Mouse (Mus musculus) gastrocnemius, postnatal 4 days (tissue): ENCODE measurements around the gene Caskin2. TPM values are rescaled to one million over a fixed set of nuclear protein-coding genes. Genes with fewer than 3 reads are reported as not detected.

Source experiments
- DNase-seq, 2 experiments: peaks; one replicate each; pipeline ENCODE4 v3.0.0; 2021 to 2022; ENCODE audit warnings: low spot score in 2 of 2, mixed read lengths in 2 of 2
- total RNA-seq, 2 experiments: library from RNA; stranded (reverse); gene quantifications; 2 replicates each; pipeline ENCODE4 v1.2.3; 2021

The Caskin2 gene
- total RNA-seq, 2 experiments from 2014 or later: 26.1 to 26.8 TPM

DNA sequence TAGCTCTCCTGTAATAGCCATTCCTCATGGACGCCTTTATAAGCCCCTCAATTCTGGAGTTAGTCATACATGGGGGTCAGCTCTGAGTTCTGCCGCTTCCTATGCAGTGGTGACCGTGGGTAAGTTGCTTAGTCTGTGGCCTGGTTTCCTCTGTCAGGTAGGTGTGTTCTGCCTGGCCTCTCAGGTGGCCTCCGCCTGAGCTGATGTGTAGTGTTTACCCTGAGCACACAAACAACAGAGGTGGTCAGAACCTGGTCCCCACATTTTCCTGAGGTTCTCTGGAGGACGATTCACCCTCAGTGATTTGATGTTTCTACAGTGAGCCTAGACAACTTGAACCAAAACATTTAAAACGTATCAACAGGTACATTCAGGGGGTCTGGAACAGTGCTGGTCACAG lies 18.6 kb upstream of the Caskin2 start:
- no peak for DNase-seq

DNA sequence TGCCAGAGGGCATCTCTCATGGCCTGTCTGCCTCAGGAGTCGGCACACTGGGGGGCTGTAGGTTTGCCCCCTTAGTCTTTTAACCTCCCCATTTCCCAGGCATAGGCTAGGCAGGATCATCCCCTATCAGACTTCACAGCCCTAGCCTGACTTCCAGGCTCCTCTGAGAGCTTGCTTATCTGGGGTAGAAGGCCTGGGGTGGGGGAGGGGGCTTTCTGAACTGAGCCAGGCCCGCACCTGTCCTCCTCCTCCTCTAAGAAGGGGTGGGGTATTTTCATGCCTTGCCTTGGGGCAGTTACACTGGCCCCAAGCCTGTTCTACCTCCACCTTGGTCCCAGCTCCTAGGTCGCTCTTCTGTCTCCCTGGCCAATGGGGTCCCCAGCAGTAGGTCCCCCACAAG lies 18.1 kb upstream of the Caskin2 start:
- DNase-seq: no peak

DNA sequence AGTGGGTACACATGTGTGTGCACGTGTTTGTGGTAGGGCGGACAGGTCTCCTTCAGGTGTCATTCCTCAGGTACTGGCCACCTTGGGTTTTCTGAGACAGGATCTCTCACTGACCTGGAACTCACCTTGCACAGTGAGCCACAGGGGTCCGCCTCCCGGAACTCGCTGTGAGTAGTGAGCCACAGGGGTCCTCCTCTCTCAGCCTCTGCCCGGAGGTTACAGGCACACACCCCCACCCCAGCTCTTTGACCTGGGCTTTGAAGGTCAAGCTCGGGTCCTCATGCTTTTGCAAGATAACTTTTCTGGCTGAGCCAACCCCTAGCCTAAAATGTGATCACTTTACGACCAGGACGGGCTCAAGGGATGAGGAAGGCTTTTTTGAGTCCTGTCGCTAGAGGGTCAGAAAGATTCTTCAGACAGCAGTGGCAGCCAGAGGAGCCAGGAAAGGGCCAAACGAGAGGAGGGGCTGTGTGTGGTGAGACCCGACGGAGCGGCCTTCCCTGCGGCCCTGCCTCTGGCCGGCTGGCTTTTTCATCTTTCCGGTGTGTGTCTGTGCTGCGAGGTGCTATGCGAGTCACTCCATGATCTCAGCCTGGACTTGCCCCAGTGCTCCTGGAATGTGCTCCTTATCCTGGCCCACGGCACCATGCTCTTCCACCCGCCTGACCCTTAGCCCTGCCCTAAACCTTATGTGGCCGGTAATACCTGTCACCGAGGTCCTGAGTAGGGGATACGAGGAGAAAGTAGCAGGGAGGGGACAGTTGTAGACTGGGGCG lies 17.3 kb upstream of the Caskin2 start:
- no peak for DNase-seq

DNA sequence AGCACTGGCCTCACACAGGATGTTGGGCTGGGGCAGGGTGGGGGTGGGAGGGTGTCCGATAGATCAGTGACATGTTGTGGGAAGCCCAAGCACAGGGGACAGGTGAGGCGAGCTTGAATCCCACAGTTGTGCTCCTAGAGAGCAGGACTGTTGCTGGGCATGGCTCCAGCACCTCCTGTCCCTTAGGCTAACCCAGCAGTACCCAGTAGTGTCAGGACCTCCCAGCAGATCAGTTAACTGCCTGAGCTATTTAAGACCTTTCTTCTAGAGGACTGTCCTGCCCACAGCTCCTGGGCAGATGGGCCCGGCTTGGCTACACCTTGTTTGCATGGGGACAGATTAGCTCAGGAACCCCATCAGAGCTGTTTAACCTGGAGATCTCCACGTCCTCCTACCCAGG lies 15.6 kb upstream of the Caskin2 start:
- no peak for DNase-seq

DNA sequence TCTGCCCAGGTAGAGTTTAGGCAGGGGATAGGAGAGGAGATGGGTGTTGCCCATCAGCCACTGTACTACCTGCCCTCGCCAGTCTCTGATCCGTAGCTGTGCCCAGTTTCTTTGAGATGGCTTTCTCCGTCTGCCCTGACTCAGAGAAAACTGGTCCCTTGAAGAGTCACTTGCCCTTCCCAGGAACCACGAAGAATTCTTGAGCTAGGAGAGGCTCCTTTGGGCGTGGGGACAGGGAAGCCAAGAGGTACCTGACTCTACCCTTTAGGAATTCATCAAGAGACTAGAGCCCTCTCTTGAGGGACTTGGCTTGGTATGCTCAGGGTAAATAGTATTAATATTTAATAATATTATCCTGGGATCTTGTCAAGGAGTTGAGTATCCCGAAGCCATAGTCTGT lies 14.2 kb upstream of the Caskin2 start:
- DNase-seq: no peak

DNA sequence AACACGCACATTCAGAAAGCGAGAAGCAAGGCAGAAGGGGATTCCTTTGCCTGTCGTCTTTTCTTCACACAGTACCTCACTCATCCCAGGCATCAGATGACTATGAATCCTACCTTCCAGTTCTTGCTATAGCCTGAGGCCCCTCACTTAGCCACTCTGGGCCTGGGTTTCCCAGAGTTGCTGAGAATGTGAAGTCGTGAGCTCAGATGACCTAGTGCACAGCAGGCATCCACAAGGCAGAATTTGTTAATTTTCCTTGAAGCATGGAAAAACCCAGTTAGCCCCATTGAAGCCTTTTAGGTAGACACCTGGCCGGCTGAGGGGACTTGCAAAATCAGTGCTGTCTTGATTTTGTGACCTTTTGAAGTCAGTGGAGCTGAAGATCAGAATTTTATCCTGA lies 13.0 kb upstream of the Caskin2 start:
- DNase-seq: no peak

DNA sequence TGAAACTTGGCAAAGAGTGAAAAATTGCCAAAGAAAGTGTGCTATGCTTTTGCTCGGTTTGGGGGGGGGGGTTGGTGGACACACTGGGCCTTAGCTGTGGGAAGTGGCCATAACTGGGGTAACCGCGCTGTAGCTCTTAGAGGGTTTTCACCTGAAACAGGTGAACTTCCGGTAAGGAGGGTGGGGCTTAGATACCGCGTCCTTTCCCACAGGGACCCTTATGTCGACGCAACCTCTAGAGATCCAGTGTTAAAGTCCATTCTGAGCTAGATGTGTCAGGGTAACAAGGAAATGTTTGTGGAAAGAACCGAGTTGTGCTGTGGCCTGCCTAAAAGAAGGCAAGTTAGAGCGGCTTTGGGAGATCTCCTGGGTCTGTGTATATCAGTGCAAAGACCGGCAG lies 11.4 kb upstream of the Caskin2 start:
- no peak for DNase-seq

DNA sequence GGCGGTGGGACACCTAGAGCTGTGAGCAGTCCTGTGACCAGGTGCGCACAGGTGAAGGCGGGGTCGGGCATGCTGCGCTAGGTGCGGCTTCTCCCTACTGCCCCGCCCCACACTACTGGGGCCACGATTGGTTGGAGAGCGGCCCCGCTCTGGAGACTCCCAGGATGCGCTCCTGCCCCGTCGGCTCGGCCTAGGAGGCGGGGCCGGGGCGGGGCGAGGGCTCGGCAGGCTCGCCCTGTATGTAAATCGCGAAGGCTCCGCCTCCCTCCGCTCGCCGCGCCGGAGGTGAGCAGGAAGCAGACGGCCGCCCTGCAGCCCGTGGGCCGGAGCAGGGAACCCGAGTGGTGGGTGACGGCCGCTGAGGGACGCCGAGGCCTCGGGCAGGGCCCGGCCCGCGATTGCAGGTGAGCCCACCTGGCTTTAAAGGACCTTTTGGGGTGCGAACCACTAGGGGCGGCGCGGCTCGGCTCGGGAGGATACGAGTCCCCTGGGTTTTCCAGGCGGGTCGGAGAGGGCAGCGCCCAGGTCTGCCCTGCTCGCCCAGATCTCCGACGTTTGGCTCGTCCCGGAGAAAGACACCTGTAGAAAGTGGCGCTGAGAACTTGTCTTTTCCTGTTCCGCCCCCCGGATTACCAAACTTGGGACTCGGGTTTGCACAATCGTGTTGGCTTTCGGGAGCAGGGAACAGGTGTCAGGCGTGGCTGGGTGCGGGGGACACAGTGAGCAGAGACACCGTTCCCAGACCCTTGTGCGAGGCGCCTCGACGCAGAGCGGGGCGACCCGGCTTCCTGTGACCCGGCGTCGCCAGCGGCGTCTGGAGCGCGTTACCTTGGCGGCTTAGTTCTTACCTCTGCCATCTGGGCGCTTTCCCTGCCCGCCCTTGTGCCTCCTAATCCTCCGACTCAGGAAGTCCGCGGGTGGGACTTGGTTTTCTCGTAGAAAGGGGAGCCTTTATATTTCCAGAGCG lies 10.6 kb upstream of the Caskin2 start, which contains the start of gene Llgl2:
Llgl2 (plus strand) TSS at position 276 of the 967 bp plus-strand sequence.
- DNase-seq: peak; percentile 53 to 75

DNA sequence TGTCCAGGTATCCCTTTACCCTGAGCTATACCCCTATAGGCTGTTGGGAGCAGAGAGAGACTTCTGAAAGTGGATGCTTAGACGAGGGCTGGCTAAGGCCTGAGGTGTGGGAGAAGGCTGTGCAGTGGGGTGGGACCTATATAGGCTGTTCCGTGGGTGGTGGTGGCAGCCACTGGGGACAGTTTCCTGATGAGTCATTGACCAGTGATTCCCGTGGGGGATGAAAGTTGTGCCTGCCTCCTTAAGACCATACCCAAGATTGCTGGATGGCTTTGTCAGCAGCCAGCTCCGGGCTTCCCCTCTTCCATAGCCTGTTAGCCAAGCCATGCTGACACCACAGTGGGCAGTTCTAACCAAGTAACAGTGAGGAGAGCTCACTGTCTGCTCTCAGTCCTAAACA lies 7.6 kb upstream of the Caskin2 start:
- DNase-seq: no peak

DNA sequence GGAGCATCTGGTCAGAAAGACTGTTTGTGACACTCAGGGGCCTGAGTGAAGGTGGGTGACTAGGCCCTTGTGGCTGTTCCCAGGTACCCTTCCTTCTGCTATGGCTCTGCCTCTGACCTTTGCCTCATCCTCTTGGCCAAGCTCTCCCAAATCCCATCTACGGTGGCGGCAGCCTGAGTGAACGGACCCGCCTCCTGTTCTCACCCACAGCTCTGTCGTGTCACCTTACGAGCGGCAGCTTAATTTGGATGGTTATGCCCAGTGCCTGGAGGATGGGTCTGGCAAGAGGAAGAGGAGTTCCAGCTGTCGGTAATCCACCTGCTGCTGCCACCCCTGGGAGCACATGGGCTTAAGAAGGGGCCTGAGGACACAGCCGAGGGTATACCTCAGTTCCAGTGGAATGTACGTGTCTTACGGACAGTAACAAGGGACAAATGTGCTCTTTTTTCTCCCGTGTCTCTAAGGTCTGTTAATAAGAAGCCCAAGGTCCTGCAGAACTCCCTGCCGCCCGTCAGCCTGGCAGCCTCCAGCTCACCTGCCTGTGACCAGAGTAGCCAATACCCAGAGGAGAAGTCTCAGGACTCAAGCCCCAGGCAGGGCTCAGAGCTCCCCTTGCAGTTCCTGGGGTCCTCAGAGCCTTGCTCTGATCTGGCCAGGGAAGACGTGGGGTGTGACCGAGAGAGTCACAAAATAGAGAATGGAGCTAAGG lies 6.6 kb upstream of the Caskin2 start:
- DNase-seq: no peak

DNA sequence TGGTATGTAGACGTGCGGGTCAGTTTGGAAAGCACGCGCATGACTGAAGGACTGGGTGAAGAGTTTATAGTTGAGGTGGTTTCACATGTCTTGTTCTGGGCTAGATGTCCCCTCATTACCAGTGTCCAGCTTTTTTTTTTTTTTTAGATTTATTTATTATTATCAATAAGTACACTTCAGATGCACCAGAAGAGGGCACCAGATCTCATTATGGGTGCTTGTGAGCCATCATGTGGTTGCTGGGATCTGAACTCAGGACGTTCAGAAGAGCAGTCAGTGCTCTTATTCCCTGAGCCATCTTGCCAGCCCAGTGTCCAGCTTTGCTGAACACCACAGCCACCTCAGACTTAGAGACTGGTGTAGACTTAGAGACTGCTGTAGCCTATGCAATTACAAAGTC lies 3.9 kb upstream of the Caskin2 start:
- DNase-seq: no peak

DNA sequence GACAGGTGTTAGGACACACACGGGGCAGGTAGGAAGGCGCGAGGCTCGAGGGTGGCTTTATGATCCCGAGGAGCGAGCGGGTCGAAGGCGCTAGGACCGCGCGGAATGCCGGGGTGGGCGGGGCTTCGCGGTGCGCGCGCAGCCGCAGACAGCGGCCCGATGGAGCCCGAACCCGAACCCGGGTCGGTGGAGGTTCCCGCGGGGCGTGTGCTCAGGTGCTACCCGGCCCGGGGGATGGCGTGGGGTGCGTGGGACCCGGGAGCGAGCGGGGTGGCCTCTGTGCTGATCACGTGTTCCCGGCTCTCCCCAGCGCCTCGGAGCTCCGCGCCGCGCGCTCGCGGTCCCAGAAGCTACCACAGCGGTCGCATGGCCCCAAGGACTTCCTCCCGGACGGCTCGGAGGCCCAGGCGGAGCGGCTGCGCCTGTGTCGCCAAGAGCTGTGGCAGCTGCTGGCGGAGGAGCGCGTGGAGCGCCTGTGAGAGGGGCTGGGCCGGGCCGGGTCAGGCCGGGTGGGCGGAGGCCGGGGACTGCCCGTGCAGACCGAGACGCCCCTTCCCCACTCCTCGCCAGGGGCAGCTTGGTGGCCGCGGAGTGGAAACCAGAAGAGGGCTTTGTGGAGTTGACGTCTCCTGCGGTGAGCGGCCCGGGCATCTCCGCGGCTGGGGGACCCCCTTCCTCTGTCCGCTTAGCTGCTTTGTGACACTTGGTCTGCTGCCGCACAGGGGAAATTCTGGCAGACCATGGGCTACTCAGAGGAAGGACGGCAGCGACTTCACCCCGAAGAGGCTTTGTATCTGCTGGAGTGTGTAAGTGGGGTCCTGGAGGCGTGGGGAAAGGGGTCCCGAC lies 1.4 kb upstream of the Caskin2 start, which contains the start of gene Tsen54:
Tsen54 (plus strand) TSS at position 120 of the 846 bp plus-strand sequence.
- DNase-seq: peak; percentile 86 to 89

DNA sequence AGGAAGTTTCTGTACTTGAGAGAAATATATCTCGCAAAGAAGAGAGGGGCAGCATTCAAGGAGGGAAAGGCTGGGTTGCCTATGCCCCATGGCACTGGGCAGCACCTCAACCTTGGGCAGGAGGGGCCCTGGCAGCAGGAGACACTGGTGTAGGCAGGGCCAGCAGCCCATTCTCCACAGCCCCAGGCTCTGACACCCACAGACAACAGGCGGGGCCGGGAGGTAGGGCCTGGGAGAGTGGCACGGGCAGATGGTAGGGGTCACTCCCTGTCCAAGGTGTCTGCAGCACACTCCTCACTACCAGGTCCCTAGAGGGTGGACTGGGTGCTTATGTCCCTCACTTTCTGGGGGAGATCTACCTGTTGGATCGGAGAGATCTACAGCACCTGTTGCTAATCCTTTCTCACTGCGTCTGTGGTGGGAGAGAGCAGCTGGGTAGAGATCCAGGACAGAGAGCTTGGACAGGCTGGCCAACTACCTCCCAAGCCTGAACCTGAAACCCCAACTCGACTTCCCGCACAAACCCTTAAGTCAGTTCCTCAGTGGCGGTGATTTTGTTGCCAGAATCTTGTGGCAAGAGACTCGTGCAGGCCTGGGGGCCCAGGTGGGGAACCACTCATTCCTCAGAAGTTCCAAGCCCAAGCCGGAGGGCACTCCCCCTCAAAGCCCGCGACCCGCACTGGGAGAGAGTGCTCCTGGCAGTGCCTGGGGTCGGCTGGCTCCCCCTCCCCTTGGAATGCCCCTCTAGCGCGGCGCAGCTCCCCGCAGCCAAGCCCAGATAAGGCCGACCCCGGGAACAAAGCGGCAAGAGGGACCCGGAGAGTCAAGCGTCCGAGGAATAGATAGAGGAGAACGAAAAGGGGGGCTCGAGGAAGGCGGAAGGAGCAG lies 662 bp downstream of the Caskin2 start:
- no peak for DNase-seq

DNA sequence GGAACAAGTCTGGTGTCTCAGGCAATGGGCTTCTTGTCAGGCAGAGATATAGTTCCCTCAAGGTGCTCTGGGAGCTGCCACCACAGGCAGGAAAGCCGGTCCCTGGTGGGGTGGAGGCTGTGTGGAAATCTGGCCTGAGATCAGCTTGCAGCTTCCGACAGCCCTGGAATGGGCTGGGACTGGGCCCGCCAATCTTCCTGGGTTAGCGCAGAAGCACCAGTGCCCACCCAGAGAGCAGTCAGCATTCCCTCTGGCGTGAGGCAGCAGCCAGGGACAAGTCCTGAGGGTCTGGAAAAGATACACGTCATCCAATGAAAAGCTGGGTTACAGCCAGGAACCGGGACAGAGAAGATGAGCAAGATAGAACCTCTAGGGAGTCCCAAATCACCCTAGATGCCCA lies 1.3 kb downstream of the Caskin2 start:
- no peak for DNase-seq

DNA sequence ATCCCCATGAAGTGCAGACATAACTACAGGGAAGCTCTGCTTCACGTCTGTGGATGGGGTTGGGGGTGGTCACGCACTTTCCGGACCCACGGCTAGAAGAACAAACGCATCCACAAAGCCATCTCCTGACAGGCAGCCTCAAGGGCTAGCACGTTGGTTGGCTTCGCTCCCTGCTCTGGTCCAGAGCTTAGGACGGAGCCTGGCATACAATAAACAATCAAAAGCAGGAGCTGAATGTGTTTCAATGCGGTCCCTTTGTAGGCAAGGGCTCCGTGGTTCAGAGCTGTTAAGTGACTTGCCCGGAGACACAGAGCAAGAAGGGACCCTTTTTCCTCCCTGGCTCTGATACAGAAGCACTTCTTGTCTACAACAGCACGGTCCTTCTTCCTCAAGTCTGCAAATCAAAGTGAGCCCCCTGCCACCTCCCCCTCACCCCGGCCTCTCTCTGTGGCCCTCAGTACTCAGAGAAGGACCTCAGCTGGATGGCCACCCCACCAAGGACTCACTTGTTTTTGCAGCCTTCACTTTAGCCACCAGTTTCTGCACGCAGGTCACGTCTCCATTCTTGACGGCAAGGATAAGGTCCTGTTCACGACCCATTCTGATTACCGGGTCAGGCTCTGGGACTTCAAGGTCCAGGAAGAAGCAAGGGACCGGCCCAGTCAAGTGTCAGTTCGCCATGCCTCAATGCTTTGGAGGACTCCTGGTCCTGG lies 1.9 kb downstream of the Caskin2 start:
- no peak for DNase-seq

DNA sequence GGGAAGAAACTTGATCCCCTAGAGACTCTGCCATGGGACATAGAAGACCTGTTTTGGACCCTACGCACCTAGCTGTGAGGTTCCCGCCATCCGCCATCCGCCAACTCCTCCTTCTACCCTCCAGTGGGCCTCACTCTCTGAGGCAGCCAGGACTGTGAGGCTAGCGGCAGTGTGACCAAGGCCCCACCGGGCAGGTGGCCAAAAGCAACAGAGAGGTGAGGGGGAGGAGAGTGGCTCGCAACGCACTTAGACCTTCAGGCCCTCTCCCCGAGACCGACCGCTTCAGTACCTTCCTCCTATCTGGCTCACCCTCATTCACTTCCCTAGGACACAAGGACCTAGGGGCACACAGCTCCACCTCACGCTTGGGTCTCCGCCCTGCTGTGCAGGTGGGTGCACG lies 3.1 kb downstream of the Caskin2 start:
- DNase-seq: no peak

DNA sequence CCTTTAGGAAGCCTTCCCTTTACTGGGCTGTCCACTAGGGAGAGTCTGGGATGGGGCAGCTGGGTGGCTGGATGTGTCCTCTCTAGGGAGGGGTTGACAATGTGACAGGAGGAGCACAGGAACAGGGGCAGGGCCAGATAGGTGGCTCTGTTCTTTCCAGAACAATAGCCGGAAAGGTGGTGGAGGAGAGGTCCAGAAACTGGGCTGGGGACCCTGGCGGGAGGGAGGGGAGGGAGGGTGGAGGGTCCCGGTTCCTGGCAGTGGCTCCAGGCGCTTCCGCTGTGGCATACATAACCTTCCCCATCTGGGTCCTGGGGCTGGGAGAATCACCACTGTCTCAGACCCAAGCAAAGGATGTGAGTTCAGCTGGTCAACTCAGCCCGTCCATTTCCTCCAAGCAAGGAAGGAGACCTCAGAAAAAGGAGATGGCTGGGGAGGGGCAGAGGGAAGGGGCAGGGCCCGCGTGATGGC lies 4.1 kb downstream of the Caskin2 start:
- DNase-seq: no peak

DNA sequence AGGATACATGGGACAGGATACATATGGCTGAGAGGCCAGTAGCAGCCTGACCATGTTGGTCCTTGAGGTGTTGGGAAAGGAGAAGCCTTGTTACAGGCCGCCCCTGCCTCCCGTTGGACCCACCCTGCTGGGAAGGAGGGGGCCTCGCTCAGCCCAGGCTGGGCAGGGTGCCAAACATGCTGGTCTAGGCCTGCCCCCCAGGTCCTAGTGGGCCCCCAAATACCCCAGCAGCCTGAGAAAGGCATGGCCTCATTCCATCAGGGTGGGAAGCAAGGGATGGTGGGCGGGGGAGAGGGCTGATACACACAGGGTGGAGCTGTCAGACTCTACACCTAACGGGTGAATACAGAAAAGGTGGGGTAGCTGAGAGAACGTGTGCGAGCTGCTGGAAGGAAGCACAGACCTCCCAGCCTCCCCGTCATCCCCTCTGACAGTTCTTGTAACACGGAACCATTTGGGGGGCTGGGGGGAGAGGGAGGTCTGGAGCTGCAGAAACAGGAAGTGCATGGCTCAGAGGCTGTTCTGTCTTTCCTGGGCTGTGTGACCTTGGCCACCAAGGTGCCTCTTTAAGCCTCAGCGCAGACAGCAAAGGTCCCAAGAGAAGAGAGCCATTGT lies 4.6 kb downstream of the Caskin2 start:
- no peak for DNase-seq
